Mouse (Mus musculus): ENCODE results near the gene Cttnbp2nl. TPM values are rescaled to one million over a fixed set of nuclear protein-coding genes. Genes with fewer than 3 reads are reported as not detected.

Gene Cttnbp2nl
- polyA plus RNA-seq, 1 experiment from 2014 or later, result 62.6 TPM

DNA sequence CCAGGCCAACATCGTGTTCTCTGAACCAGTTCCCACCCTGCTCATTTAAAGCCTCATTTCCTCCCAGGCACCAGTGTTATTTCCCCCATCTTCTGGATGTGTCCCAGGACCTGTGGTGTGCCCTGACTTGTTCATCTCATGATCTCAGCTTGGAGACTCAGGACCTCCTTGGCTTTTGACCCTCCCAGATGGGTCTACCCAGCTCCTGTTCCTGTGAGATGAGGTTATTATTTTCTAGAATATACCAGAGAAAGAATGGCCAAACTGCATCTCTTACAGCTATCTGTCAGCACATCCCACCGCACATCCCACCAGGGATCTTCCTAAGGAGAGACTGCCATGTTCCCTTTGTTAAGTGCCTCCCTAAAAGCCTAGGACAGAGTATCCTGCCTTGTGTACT is 35.7 kb upstream of the Cttnbp2nl start:
- Histone ChIP-seq H3K27ac (ENCODE audit: low read length) (no peak overlapping the region), H3K4me3 (replicated peaks; ENCODE audit: low read length) (no peak overlapping the region), H3K4me1 (replicated peaks; ENCODE audit: control insufficient read depth, insufficient read depth, low read length) (no peaks in the 10 kb centered on the region), H3K27me3 (replicated peaks; ENCODE audit: control insufficient read depth, insufficient read depth, low read length) (no peaks in the 10 kb centered on the region; the same call in 1 of the 2 replicates), H3K4me2 (ENCODE audit: low read length) (no peak overlapping the region), H3K9me3 (ENCODE audit: control insufficient read depth, low read length) (no peaks in the 10 kb centered on the region), H3K9ac (replicated peaks; ENCODE audit: low read depth, low read length) (no peak overlapping the region), H3K36me3 (ENCODE audit: control insufficient read depth, insufficient read depth) (no peaks in the 10 kb centered on the region)
- WGBS, result 85% methylated on average over 2 of the region's 2 CpGs
- ATAC-seq, result no peak

- H3K9ac ChIP-seq (replicated peaks; ENCODE audit: low read depth, low read length), result no peak overlapping the region
- WGBS, result 78% methylated on average over 3 of the region's 3 CpGs
- no peaks in the 10 kb centered on the region for H3K4me1 ChIP-seq (replicated peaks; ENCODE audit: control insufficient read depth, insufficient read depth, low read length)
- no peak for ATAC-seq
- H3K27ac ChIP-seq (ENCODE audit: low read length), result no peak overlapping the region
- no peaks in the 10 kb centered on the region for H3K36me3 ChIP-seq (ENCODE audit: control insufficient read depth, insufficient read depth)
- no peak overlapping the region for H3K4me3 ChIP-seq (replicated peaks; ENCODE audit: low read length)
- H3K27me3 ChIP-seq (replicated peaks; ENCODE audit: control insufficient read depth, insufficient read depth, low read length), result no peaks in the 10 kb centered on the region; the same call in 1 of the 2 replicates
- H3K9me3 ChIP-seq (ENCODE audit: control insufficient read depth, low read length), result no peaks in the 10 kb centered on the region
- H3K4me2 ChIP-seq (ENCODE audit: low read length), result no peak overlapping the region
These were observed 34.4 kb upstream of the Cttnbp2nl start for GRCm38 (mm10) chr3:105087344-105087743.

DNA sequence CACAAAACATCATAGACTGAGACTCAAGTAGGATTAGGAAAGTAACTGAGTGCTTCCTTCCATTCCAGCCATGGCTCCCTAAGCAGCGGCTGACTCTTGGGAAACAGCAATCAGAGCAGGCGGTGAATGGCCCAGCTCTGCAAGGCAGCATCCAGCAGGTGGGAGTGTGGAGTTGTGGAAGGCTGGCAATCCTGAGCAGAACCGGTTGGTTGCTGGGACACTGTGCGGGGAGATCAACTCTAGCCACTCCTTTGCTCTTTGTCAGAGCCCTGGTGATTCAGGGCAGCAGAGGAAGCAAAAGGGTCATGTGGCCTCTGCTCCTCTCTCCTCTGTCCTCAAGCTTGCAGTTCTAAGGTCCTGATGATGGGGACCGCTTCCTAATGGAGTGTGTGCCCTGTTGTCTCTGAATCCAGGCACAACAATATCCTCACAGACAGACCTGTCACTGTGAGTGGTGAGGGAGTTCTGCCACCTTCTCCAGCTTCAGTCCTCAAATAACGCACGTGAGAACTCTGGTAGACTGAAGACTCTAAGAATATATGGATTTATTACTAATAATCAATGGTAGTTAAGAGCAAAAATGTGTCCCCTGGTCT is 25.4 kb upstream of the Cttnbp2nl start:
- Histone ChIP-seq H3K27ac (ENCODE audit: low read length) (no peak overlapping the region), H3K9me3 (ENCODE audit: control insufficient read depth, low read length) (no peaks in the 10 kb centered on the region), H3K9ac (replicated peaks; ENCODE audit: low read depth, low read length) (no peak overlapping the region), H3K4me1 (replicated peaks; ENCODE audit: control insufficient read depth, insufficient read depth, low read length) (no peaks in the 10 kb centered on the region), H3K36me3 (ENCODE audit: control insufficient read depth, insufficient read depth) (no peaks in the 10 kb centered on the region), H3K4me2 (ENCODE audit: low read length) (no peak overlapping the region), H3K4me3 (replicated peaks; ENCODE audit: low read length) (no peak overlapping the region), H3K27me3 (replicated peaks; ENCODE audit: control insufficient read depth, insufficient read depth, low read length) (no peaks in the 10 kb centered on the region)
- ATAC-seq, result peak; percentile 98
- WGBS, result 17% methylated on average over 7 of the region's 7 CpGs

- no peak overlapping the region for H3K9ac ChIP-seq (replicated peaks; ENCODE audit: low read depth, low read length)
- H3K36me3 ChIP-seq (ENCODE audit: control insufficient read depth, insufficient read depth), result no peaks in the 10 kb centered on the region
- H3K9me3 ChIP-seq (ENCODE audit: control insufficient read depth, low read length), result no peaks in the 10 kb centered on the region
- ATAC-seq, result no peak
- H3K4me3 ChIP-seq (replicated peaks; ENCODE audit: low read length), result no peak overlapping the region
- H3K4me2 ChIP-seq (ENCODE audit: low read length), result no peak overlapping the region
- 93% methylated on average over 5 of the region's 5 CpGs for WGBS
- H3K4me1 ChIP-seq (replicated peaks; ENCODE audit: control insufficient read depth, insufficient read depth, low read length), result no peaks in the 10 kb centered on the region
- H3K27me3 ChIP-seq (replicated peaks; ENCODE audit: control insufficient read depth, insufficient read depth, low read length), result no peaks in the 10 kb centered on the region
- no peak overlapping the region for H3K27ac ChIP-seq (ENCODE audit: low read length)
These were observed 22.9 kb upstream of the Cttnbp2nl start for GRCm38 (mm10) chr3:105075796-105076195.

- Histone ChIP-seq H3K27ac (ENCODE audit: low read length) (no peak overlapping the region), H3K9me3 (ENCODE audit: control insufficient read depth, low read length) (no peaks in the 10 kb centered on the region), H3K4me2 (ENCODE audit: low read length) (no peak overlapping the region), H3K4me1 (replicated peaks; ENCODE audit: control insufficient read depth, insufficient read depth, low read length) (no peaks in the 10 kb centered on the region), H3K36me3 (ENCODE audit: control insufficient read depth, insufficient read depth) (no peaks in the 10 kb centered on the region), H3K27me3 (replicated peaks; ENCODE audit: control insufficient read depth, insufficient read depth, low read length) (no peaks in the 10 kb centered on the region), H3K4me3 (replicated peaks; ENCODE audit: low read length) (no peak overlapping the region), H3K9ac (replicated peaks; ENCODE audit: low read depth, low read length) (no peak overlapping the region)
- ATAC-seq, result no peak
- 90% methylated on average over 10 of the region's 10 CpGs for WGBS
These were observed 19.6 kb upstream of the Cttnbp2nl start for GRCm38 (mm10) chr3:105072536-105072935.

DNA sequence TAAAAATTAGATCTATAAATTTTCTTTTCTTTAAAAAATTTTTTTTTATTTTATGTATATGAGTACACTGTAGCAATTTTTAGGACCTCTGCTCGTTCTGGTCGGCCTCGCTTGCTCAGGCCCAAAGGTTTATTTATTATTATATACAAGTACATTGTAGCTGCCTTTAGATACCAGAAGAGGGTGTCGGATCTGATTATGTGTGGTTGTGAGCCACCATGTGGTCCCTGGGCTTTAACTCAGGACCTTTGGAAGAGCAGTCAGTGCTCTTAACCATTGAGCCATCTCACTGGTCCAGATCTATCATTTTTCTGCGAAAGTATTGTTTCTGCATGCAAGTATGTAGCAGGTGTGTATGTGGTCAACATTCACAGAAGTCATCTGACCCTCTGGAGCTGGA is 18.3 kb upstream of the Cttnbp2nl start:
- Histone ChIP-seq H3K4me1 (replicated peaks; ENCODE audit: control insufficient read depth, insufficient read depth, low read length) (no peaks in the 10 kb centered on the region), H3K4me3 (replicated peaks; ENCODE audit: low read length) (no peak overlapping the region), H3K27me3 (replicated peaks; ENCODE audit: control insufficient read depth, insufficient read depth, low read length) (no peaks in the 10 kb centered on the region), H3K9ac (replicated peaks; ENCODE audit: low read depth, low read length) (no peak overlapping the region), H3K9me3 (ENCODE audit: control insufficient read depth, low read length) (no peaks in the 10 kb centered on the region), H3K36me3 (ENCODE audit: control insufficient read depth, insufficient read depth) (no peaks in the 10 kb centered on the region), H3K27ac (ENCODE audit: low read length) (no peak overlapping the region), H3K4me2 (ENCODE audit: low read length) (no peak overlapping the region)
- ATAC-seq, result no peak
- WGBS, result 96% methylated on average over 5 of the region's 5 CpGs

- Histone ChIP-seq H3K27ac (ENCODE audit: low read length) (no peak overlapping the region), H3K4me2 (ENCODE audit: low read length) (no peak overlapping the region), H3K9ac (replicated peaks; ENCODE audit: low read depth, low read length) (no peak overlapping the region), H3K4me3 (replicated peaks; ENCODE audit: low read length) (no peak overlapping the region), H3K4me1 (replicated peaks; ENCODE audit: control insufficient read depth, insufficient read depth, low read length) (no peaks in the 10 kb centered on the region), H3K36me3 (ENCODE audit: control insufficient read depth, insufficient read depth) (no peaks in the 10 kb centered on the region), H3K9me3 (ENCODE audit: control insufficient read depth, low read length) (no peaks in the 10 kb centered on the region), H3K27me3 (replicated peaks; ENCODE audit: control insufficient read depth, insufficient read depth, low read length) (no peaks in the 10 kb centered on the region)
- ATAC-seq, result no peak
- WGBS, result 87% methylated on average over 8 of the region's 8 CpGs
These were observed 17.6 kb upstream of the Cttnbp2nl start for GRCm38 (mm10) chr3:105070553-105070952.

- no peaks in the 10 kb centered on the region for H3K9me3 ChIP-seq (ENCODE audit: control insufficient read depth, low read length)
- no peak within 1 kb of the TSS for H3K9ac ChIP-seq (replicated peaks; ENCODE audit: low read depth, low read length)
- WGBS, result 85% methylated on average over 10 of the region's 10 CpGs
- no peak within 1 kb of the TSS for H3K27ac ChIP-seq (ENCODE audit: low read length)
- H3K27me3 ChIP-seq (replicated peaks; ENCODE audit: control insufficient read depth, insufficient read depth, low read length), result no peaks in the 10 kb centered on the region; the same call in 1 of the 2 replicates
- H3K4me2 ChIP-seq (ENCODE audit: low read length), result no peak within 1 kb of the TSS
- no peaks in the 10 kb centered on the region for H3K4me1 ChIP-seq (replicated peaks; ENCODE audit: control insufficient read depth, insufficient read depth, low read length)
- ATAC-seq, result no peak
- no peak within 1 kb of the TSS for H3K4me3 ChIP-seq (replicated peaks; ENCODE audit: low read length)
- H3K36me3 ChIP-seq (ENCODE audit: control insufficient read depth, insufficient read depth), result no peaks in the 10 kb centered on the region
These were observed 13.6 kb upstream of the Cttnbp2nl start, which contains the start of gene 4930564D02Rik for GRCm38 (mm10) chr3:105066544-105066943. TSS of gene 4930564D02Rik (plus strand) at chr3:105066844.

DNA sequence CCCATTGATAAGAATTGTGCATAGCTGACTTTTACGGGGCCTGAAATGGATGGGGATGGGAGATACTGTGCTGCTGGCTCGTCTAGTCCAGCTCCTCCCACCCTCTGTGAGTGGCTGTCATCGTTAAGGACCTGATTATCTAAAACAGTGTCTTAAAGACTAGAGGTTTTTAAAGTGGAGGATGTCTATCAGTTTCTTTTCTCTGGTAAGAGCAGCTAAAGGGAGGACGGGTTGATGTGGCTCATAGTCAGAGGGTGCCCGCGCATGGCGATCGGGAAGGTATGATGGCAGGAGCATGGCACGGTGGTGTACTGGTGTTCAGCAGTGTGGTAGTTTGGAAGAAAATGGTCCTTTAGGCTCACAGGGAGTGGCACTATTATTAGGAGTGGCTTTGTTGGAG is 9.7 kb upstream of the Cttnbp2nl start:
- peaks cover 3% of the 10 kb centered on the region for H3K4me1 ChIP-seq (replicated peaks; ENCODE audit: control insufficient read depth, insufficient read depth, low read length)
- no peaks in the 10 kb centered on the region for H3K36me3 ChIP-seq (ENCODE audit: control insufficient read depth, insufficient read depth)
- no peak overlapping the region for H3K4me2 ChIP-seq (ENCODE audit: low read length)
- no peaks in the 10 kb centered on the region for H3K9me3 ChIP-seq (ENCODE audit: control insufficient read depth, low read length)
- WGBS, result 78% methylated on average over 9 of the region's 9 CpGs
- H3K9ac ChIP-seq (replicated peaks; ENCODE audit: low read depth, low read length), result no peak overlapping the region
- no peak overlapping the region for H3K27ac ChIP-seq (ENCODE audit: low read length)
- H3K4me3 ChIP-seq (replicated peaks; ENCODE audit: low read length), result no peak overlapping the region
- no peak for ATAC-seq
- H3K27me3 ChIP-seq (replicated peaks; ENCODE audit: control insufficient read depth, insufficient read depth, low read length), result peaks cover 3% of the 10 kb centered on the region; the same call in 1 of the 2 replicates

DNA sequence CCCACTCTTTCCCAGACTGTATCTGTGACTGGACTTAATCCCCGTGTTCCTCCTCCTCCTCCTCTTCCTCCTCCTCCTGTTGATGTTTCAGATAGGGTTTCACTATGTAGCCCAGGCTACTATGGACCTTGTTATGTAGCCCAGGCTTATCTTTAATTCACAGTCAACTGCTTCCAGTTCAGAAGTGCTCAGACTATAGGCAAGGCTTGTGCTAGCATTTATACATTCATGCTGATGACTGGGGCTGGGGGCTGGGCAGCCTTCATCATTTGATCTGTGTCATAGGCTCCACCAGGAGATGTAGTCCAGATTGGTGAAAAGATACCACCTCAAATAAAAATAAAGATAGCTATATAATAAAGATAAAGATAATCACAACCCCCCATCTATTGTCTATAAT is 9.0 kb upstream of the Cttnbp2nl start:
- Histone ChIP-seq H3K27me3 (replicated peaks; ENCODE audit: control insufficient read depth, insufficient read depth, low read length) (peaks cover 3% of the 10 kb centered on the region; the same call in 1 of the 2 replicates), H3K9ac (replicated peaks; ENCODE audit: low read depth, low read length) (no peak overlapping the region), H3K27ac (ENCODE audit: low read length) (no peak overlapping the region), H3K36me3 (ENCODE audit: control insufficient read depth, insufficient read depth) (no peaks in the 10 kb centered on the region), H3K4me1 (replicated peaks; ENCODE audit: control insufficient read depth, insufficient read depth, low read length) (peaks cover 3% of the 10 kb centered on the region), H3K4me3 (replicated peaks; ENCODE audit: low read length) (no peak overlapping the region), H3K4me2 (ENCODE audit: low read length) (no peak overlapping the region), H3K9me3 (ENCODE audit: control insufficient read depth, low read length) (no peaks in the 10 kb centered on the region)
- WGBS, result 50% methylated on average over 1 of the region's 1 CpGs
- ATAC-seq, result no peak
